Mouse (Mus musculus) liver, embryonic 11.5 days (tissue): ENCODE results near the gene 1600002K03Rik. TPM values are rescaled to one million over a fixed set of nuclear protein-coding genes. Genes with fewer than 3 reads are reported as not detected.

Source experiments
- ATAC-seq: fragments of 200-750 bp; cut with Nextera tagmentation; replicated peaks from 2 replicates; pipeline ENCODE4 v1.8.0; 2017; ENCODE audit warnings: moderate number of reproducible peaks, mild to moderate bottlenecking, moderate TSS enrichment, moderate library complexity; ENCODE audit not compliant: low FRiP score
- DNase-seq: peaks from one replicate; pipeline ENCODE4 v3.0.0-alpha.2; 2017; ENCODE audit warnings: low spot score
- H3K27ac ChIP-seq: fragments of 300-500 bp; sonication (generic); 2 replicates; pipeline ENCODE4 v1.5.1; 2014; ENCODE audit warnings: mild to moderate bottlenecking, low read depth, low read length, control low read depth
- H3K27me3 ChIP-seq: fragments of 300-500 bp; sonication (generic); replicated peaks from 2 replicates; pipeline ENCODE4 v1.6.1; 2014; ENCODE audit warnings: low read length, mixed read lengths; ENCODE audit not compliant: control insufficient read depth, insufficient read depth
- H3K36me3 ChIP-seq: fragments of 300-500 bp; sonication (generic); 2 replicates; pipeline ENCODE4 v1.6.1; 2014; ENCODE audit warnings: mild to moderate bottlenecking, low read length, moderate library complexity, mixed read lengths; ENCODE audit not compliant: control insufficient read depth, insufficient read depth
- H3K4me1 ChIP-seq: fragments of 300-500 bp; sonication (generic); replicated peaks from 2 replicates; pipeline ENCODE4 v1.6.1; 2014; ENCODE audit warnings: low read length, mixed read lengths; ENCODE audit not compliant: control insufficient read depth, insufficient read depth
- H3K4me2 ChIP-seq: fragments of 300-500 bp; sonication (generic); 2 replicates; pipeline ENCODE4 v1.6.1; 2014; ENCODE audit warnings: mild to moderate bottlenecking, control low read depth, moderate library complexity
- H3K4me3 ChIP-seq: fragments of 300-500 bp; sonication (generic); 2 replicates; pipeline ENCODE4 v1.5.1; 2014; ENCODE audit warnings: low read depth, low read length, control low read depth
- H3K9ac ChIP-seq: fragments of 300-500 bp; sonication (generic); 2 replicates; pipeline ENCODE4 v1.6.1; 2014; ENCODE audit warnings: low read depth, low read length, control low read depth
- H3K9me3 ChIP-seq: fragments of 300-500 bp; sonication (generic); 2 replicates; pipeline ENCODE4 v1.6.1; 2016; ENCODE audit warnings: low read length, inconsistent platforms, mixed read lengths; ENCODE audit not compliant: control insufficient read depth
- WGBS: fragments of 180-500 bp; shearing (Covaris S2); extraction: QIAGEN DNeasy Blood & Tissue Kit; methylation state at CpG from one replicate; pipeline ENCODE4 v1.1.7; 2014; 5-methylcytosine and 5-hydroxymethylcytosine counted together
- polyA plus RNA-seq: library from polyadenylated mRNA; unstranded; fragments of >200 nt; fragmentation: Nextera tagmentation; extraction: Ambion mirVana; gene quantifications from 2 replicates; pipeline ENCODE4 v1.2.1, GENCODE M21; 2014

Gene 1600002K03Rik
- polyA plus RNA-seq, 1 experiment from 2014 or later: 27.4 TPM

DNA sequence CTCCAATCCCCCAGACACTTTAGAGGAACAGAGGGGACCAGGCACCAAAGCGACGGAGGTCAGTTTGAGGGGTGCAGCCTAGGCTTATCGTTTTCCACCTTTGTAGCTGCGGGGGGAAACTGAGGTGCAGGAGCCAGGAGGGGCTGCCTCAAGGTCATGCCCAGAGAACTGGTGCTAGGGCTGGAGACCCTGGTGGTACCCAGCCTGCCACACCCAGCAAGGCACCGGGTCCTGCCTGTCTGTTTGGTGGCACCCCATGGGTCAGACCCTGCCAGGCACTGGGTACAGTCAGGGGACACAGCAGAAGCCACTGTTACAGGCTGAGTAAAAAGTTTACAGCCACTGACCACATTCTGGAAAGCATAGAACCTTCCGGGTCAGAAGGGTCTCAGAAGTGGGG lies 7.5 kb downstream of the 1600002K03Rik start:
- H3K9ac ChIP-seq: peak overlapping the region; percentile 65
- no peaks in the 10 kb centered on the region for H3K9me3 ChIP-seq
- no peak for ATAC-seq
- H3K4me3 ChIP-seq: peak overlapping the region; percentile 64
- no peak for DNase-seq
- peaks cover 8% of the 10 kb centered on the region for H3K4me1 ChIP-seq
- peaks cover 36% of the 10 kb centered on the region for H3K27me3 ChIP-seq
- H3K36me3 ChIP-seq: no peaks in the 10 kb centered on the region; the same call in 1 of the 2 replicates
- peak overlapping the region; percentile 76 for H3K4me2 ChIP-seq
- 52% methylated on average over 6 of the region's 6 CpGs for WGBS
- no peak overlapping the region for H3K27ac ChIP-seq

DNA sequence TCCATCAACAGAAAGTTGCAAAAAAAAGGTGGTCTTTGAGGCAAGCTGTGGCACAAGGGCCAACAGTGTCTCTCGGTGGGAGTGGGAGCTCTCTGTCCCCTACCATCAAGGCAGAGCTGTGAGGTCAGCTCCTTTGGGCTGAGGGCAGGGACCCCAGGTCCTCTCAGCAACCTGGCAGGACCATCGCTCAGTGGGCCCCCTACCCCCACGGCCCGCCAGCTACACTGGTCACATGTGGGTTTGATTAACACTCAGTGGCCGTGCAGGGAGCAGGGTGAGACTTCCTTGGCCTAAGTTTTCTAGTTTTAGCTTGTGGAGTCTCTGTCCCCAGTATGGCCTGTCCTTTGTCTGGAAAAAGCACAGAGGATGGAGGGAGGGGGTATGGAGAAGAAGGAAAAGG lies 8.1 kb downstream of the 1600002K03Rik start:
- Histone ChIP-seq H3K4me1 (peaks cover 8% of the 10 kb centered on the region), H3K36me3 (no peaks in the 10 kb centered on the region; the same call in 1 of the 2 replicates), H3K27ac (no peak overlapping the region), H3K9me3 (no peaks in the 10 kb centered on the region), H3K4me2 (peak overlapping the region; percentile 76), H3K4me3 (peak overlapping the region; percentile 64; the same call in 1 of the 2 replicates), H3K9ac (no peak overlapping the region), H3K27me3 (peaks cover 42% of the 10 kb centered on the region)
- 58% methylated on average over 5 of the region's 5 CpGs for WGBS
- ATAC-seq: no peak
- DNase-seq: no peak

DNA sequence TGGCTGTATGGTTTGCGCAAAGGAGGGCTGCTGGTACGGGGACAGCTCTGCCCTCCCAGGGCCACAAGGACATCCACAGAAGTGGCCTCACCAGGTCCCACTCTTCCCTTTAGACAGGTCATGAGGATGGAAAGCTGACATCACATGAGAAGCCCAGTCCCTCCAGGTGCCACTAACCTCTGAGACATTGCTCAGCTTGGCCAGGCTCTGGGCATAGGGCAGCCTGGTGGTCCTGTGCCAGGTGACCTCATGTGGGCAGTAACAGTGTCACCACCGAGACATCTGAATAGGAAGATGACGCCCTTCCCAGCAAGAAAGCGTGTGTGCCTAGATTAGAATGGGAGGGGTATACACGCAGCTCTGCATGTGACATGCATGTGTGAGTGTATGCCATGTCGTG lies 9.8 kb downstream of the 1600002K03Rik start:
- peaks cover 59% of the 10 kb centered on the region for H3K27me3 ChIP-seq

DNA sequence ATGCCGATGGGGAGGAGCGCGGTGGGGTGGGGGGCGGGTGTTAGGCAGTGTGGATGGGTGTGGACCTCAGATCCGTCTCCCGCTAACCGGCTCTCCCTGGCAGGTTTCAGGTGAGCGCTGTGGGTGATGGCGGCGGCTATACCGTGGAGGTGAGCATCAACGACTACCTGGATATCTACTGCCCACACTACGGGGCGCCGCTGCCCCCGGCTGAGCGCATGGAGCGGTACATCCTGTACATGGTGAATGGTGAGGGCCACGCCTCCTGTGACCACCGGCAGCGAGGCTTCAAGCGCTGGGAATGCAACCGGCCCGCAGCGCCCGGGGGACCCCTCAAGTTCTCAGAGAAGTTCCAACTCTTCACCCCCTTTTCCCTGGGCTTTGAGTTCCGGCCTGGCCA lies 13.9 kb downstream of the 1600002K03Rik start:
- no peaks in the 10 kb centered on the region; the same call in 1 of the 2 replicates for H3K36me3 ChIP-seq
- no peak overlapping the region for H3K9ac ChIP-seq
- ATAC-seq (no peak), DNase-seq (no peak)
- H3K4me3 ChIP-seq: no peak overlapping the region
- no peaks in the 10 kb centered on the region for H3K9me3 ChIP-seq
- 35% methylated on average over 27 of the region's 27 CpGs for WGBS
- H3K27me3 ChIP-seq: peaks cover 65% of the 10 kb centered on the region
- peaks cover 14% of the 10 kb centered on the region for H3K4me1 ChIP-seq
- H3K4me2 ChIP-seq: no peak overlapping the region; the same call in 1 of the 2 replicates
- H3K27ac ChIP-seq: no peak overlapping the region

More for the DNA sequence above, 9.8 kb downstream of the 1600002K03Rik start:
- H3K4me2 ChIP-seq: no peak overlapping the region
- H3K9me3 ChIP-seq: no peaks in the 10 kb centered on the region
- 86% methylated on average over 7 of the region's 7 CpGs for WGBS
- H3K4me3 ChIP-seq: no peak overlapping the region
- no peaks in the 10 kb centered on the region; the same call in 1 of the 2 replicates for H3K36me3 ChIP-seq
- no peak overlapping the region for H3K27ac ChIP-seq
- no peak for ATAC-seq
- no peak for DNase-seq
- H3K9ac ChIP-seq: no peak overlapping the region
- peaks cover 8% of the 10 kb centered on the region for H3K4me1 ChIP-seq

DNA sequence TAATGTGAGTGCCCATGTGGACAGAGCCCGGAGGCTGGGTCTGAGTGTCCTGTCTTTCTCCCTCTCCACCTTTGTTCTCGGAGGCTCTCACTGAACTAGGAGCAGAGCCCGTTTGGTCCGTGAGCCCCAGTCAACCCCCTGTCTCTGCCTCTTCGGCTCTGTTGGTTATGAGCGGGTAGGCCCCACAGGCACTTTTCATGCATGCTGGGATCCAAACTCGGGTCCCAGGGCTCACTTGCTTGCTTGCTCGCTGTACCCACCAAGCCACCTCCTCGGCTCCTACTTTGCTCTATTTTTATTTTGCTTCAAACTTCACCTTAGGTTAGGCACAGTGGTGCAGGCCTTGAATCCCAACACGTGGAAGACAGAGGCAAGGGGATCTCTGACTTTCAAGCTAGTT lies 15.0 kb downstream of the 1600002K03Rik start:
- Histone ChIP-seq H3K27ac (no peak overlapping the region), H3K4me3 (no peak overlapping the region), H3K27me3 (peaks cover 73% of the 10 kb centered on the region), H3K9ac (no peak overlapping the region), H3K4me1 (peaks cover 14% of the 10 kb centered on the region), H3K9me3 (no peaks in the 10 kb centered on the region), H3K4me2 (no peak overlapping the region), H3K36me3 (no peaks in the 10 kb centered on the region; the same call in 1 of the 2 replicates)
- WGBS: 81% methylated on average over 10 of the region's 10 CpGs
- DNase-seq (no peak), ATAC-seq (no peak)

DNA sequence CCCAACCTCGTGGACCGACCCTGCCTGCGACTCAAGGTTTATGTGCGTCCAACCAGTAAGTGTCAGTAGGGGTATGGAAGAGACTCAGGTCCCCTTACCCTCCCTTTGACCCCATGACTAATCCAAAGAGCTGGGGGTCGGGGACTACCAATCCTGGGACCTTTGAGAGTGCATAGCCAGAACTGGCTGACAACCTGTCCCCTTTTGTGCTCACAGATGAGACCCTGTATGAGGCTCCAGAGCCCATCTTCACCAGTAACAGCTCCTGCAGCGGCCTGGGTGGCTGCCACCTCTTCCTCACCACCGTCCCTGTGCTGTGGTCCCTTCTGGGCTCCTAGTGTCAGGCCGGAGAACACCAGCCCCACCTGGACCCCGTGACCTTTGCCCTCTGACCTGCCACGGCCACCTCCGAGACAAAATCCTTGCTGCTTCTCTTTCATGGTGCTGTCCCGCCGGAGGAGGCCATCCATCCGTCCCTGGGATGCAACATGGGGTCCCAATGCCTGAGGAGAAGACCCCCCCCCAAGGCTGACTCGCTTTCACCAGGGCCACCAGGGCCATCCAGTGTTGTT lies 15.8 kb downstream of the 1600002K03Rik start:
- ATAC-seq (no peak), DNase-seq (no peak)
- no peak overlapping the region for H3K4me3 ChIP-seq
- H3K9me3 ChIP-seq: no peaks in the 10 kb centered on the region
- no peaks in the 10 kb centered on the region; the same call in 1 of the 2 replicates for H3K36me3 ChIP-seq
- no peak overlapping the region for H3K4me2 ChIP-seq
- peaks cover 75% of the 10 kb centered on the region for H3K27me3 ChIP-seq
- peaks cover 14% of the 10 kb centered on the region for H3K4me1 ChIP-seq
- H3K9ac ChIP-seq: no peak overlapping the region
- no peak overlapping the region for H3K27ac ChIP-seq
- WGBS: 79% methylated on average over 15 of the region's 15 CpGs

DNA sequence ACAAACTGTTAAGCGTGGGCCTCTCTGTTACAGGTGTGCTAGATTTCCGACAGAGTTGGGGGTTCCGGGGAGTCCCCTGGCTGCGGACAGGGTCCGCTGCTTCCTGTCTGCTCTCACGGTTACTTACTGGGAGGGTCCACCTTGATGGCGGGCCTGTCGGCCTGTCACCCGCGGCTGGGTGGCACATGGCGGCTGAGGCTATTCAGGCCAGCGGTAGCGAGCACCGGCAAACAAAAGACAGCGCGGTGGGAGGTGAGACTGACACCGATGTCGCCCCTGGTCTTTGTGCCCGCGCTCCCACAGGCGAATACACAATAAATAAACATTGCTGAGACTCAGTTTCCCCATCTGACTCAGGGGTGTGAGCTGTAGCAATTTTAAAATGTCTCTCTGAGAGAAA lies 17.3 kb downstream of the 1600002K03Rik start:
- DNase-seq (no peak), ATAC-seq (no peak)
- WGBS: 5% methylated on average over 21 of the region's 21 CpGs
- Histone ChIP-seq H3K4me3 (peak overlapping the region; percentile 47), H3K9me3 (no peaks in the 10 kb centered on the region), H3K9ac (0 out of 2 replicates have a peak overlapping the region, but pooled peaks have one; percentile 20), H3K4me1 (peaks cover 17% of the 10 kb centered on the region), H3K27me3 (peaks cover 75% of the 10 kb centered on the region), H3K36me3 (no peaks in the 10 kb centered on the region), H3K4me2 (peak overlapping the region; percentile 71), H3K27ac (no peak overlapping the region)

DNA sequence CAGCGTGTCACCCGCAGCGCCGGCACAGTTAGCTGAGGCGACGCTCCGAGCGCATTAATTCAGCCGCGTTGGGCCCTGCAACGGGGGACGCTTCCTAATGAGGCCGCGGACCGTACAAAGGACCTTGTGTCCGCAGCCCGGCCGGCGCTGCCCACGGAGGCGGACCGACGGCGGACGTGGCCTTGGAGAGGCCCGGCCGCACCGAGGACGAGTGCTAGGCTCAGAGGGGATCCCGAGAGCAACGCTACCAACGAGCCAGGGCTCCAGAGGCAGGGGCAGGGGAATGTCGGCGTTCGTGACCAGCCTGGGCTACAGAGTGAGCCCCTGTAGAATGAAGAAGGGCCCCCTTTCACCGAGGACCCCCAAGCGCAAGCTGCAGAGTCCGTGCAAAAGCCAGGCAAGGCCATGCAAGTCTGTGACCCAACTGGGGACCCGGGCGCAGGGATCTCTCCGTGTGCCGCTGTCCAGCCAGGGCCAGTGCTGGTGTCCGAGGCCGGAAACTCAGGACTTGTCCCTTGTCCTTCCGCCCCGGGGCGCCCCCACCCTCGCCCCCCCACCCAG lies 17.8 kb downstream of the 1600002K03Rik start:
- no peaks in the 10 kb centered on the region for H3K36me3 ChIP-seq
- 0 out of 2 replicates have a peak overlapping the region, but pooled peaks have one; percentile 20 for H3K9ac ChIP-seq
- peak overlapping the region; percentile 47 for H3K4me3 ChIP-seq
- peaks cover 17% of the 10 kb centered on the region for H3K4me1 ChIP-seq
- DNase-seq: peak; percentile 75
- H3K27me3 ChIP-seq: peaks cover 71% of the 10 kb centered on the region
- no peak overlapping the region for H3K27ac ChIP-seq
- no peak for ATAC-seq
- under 1% methylated on average over 44 of the region's 48 CpGs for WGBS
- H3K4me2 ChIP-seq: peak overlapping the region; percentile 71
- no peaks in the 10 kb centered on the region for H3K9me3 ChIP-seq

DNA sequence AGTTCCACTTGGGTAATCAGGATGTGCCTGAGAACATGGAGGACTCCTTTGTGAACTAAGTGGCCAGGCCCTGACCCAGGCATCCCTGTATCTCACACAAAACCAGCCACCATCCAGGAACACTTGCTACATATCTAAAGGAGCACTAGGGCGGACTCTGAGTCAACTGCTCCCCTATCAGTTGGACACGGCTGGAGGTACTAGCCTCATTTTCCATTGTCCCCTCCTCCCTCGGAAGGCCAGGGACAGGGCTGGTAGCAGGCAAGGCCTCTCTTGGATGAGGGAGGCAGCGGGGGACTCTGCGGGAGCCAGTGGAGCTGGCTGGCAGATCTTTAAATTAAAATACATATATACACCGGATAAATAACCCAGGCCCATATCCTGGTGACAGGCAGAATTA lies 21.2 kb downstream of the 1600002K03Rik start:
- Histone ChIP-seq H3K27me3 (peaks cover 38% of the 10 kb centered on the region), H3K4me3 (no peak overlapping the region), H3K4me2 (no peak overlapping the region; the same call in 1 of the 2 replicates), H3K36me3 (no peaks in the 10 kb centered on the region), H3K27ac (no peak overlapping the region), H3K9ac (no peak overlapping the region), H3K4me1 (peaks cover 17% of the 10 kb centered on the region), H3K9me3 (no peaks in the 10 kb centered on the region)
- DNase-seq (no peak), ATAC-seq (peak; percentile 63; the same call in 1 of the 2 replicates)
- WGBS: 65% methylated on average over 6 of the region's 6 CpGs
